Mouse (Mus musculus) CD4-positive, CD25-positive, alpha-beta regulatory T cell, adult 2 months (primary cell): ENCODE results near the gene Tyw1.

Experiments
- DNase-seq: peaks from one replicate; pipeline ENCODE4 v3.0.0-alpha.2; 2012; ENCODE audit warnings: low read depth, low spot score

Tyw1 gene

DNA sequence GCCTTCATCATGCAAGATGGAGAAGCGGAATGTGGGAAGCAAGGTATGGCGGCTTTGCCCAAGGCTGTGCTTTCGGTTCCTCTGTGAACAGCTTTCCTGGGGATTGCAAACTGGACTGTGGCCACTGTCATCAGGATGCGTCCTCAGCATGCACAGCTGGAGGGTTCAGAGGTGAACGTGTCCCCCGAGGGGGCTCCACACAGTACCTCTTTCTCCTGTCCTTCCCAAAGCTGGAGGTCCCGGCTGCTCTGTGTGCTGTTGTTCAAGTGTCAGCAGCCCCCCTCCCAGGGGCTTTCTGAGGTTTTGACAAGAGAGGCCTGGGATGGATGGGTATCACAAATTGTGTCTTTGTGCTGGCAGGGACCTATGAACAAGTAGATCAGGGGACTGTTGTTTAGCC, 131.0 kb downstream of the Tyw1 start:
- no peak for DNase-seq
